Mouse (Mus musculus) ES-Bruce4 (cell line): ENCODE results near the gene Gm5737.

ENCODE experiments used
- CTCF ChIP-seq: IDR thresholded peaks from one replicate; pipeline ENCODE4 v1.8.1; 2011; ENCODE audit warnings: low read depth, low read length
- EP300 ChIP-seq: IDR thresholded peaks from 2 replicates; pipeline ENCODE4 v1.6.1; 2011; ENCODE audit warnings: low read depth, low read length; ENCODE audit not compliant: insufficient read depth
- POLR2A ChIP-seq: IDR thresholded peaks from one replicate; pipeline ENCODE4 v1.8.1; 2011; ENCODE audit warnings: low read length; ENCODE audit not compliant: insufficient read depth

GRCm38 (mm10) chr7:120836361-120836760 is 24.2 kb downstream of the Gm5737 start:
- TF ChIP-seq POLR2A (no peak), CTCF (no peak), EP300 (no peak)
